Mouse (Mus musculus): Measurements from ENCODE around the gene Clec16a. TPM values are rescaled to one million over a fixed set of nuclear protein-coding genes. Genes with fewer than 3 reads are reported as not detected.

Gene Clec16a
- polyA plus RNA-seq, 1 experiment from 2014 or later: 32.5 TPM

DNA sequence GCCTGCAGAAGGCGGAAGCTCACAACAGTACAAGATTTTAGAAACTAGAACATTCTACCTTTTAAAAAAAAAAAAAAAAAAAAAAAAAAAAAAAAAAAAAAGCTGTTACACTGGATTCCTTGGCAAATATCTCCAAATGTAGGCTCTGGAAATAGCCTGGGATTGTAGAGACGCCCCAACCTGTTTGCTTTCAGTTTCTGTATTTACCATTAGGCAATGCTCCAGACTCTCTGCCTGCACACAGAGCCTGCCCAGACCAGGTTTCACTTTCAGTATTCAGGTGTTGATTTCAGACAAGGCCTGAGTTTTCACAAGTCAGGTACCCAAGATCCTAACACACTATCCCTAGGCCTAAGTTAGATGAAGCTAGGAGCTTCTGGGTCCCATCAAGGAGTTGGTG, 195.9 kb downstream of the Clec16a start:
- Histone ChIP-seq H3K27me3 (ENCODE audit: insufficient read depth, low read length) (no peaks in the 10 kb centered on the region), H3K9ac (ENCODE audit: low read depth, low read length) (no peak overlapping the region), H3K4me3 (replicated peaks; ENCODE audit: low read depth, low read length) (no peak overlapping the region), H3K9me3 (replicated peaks; ENCODE audit: low read length) (no peaks in the 10 kb centered on the region), H3K36me3 (ENCODE audit: insufficient read depth, low read length) (0 out of 2 replicates have a peak, but pooled peaks cover 2% of the 10 kb centered on the region), H3K4me2 (ENCODE audit: low read length) (no peak overlapping the region), H3K27ac (no peak overlapping the region), H3K4me1 (replicated peaks; ENCODE audit: insufficient read depth, low read length) (0 out of 2 replicates have a peak, but pooled peaks cover 9% of the 10 kb centered on the region)
- ATAC-seq (replicated peaks; ENCODE audit: low FRiP score, low read depth) (no peak), DNase-seq (ENCODE audit: low spot score) (peak; percentile 46)
- 77% methylated on average over 2 of the region's 2 CpGs for WGBS
- no peak for TF ChIP-seq CTCF (IDR thresholded peaks at IDR 0.05; ENCODE audit: low read depth)

- Histone ChIP-seq H3K27me3 (ENCODE audit: insufficient read depth, low read length) (no peaks in the 10 kb centered on the region), H3K27ac (no peak overlapping the region), H3K4me2 (ENCODE audit: low read length) (no peak overlapping the region), H3K36me3 (ENCODE audit: insufficient read depth, low read length) (no peaks in the 10 kb centered on the region), H3K9me3 (replicated peaks; ENCODE audit: low read length) (no peaks in the 10 kb centered on the region), H3K4me1 (replicated peaks; ENCODE audit: insufficient read depth, low read length) (no peaks in the 10 kb centered on the region), H3K4me3 (replicated peaks; ENCODE audit: low read depth, low read length) (no peak overlapping the region), H3K9ac (ENCODE audit: low read depth, low read length) (no peak overlapping the region)
- DNase-seq (ENCODE audit: low spot score): no peak
- ATAC-seq (replicated peaks; ENCODE audit: low FRiP score, low read depth): no peak
- no peak for TF ChIP-seq CTCF (IDR thresholded peaks at IDR 0.05; ENCODE audit: low read depth)
- WGBS: 53% methylated on average over 7 of the region's 7 CpGs
These were observed 204.1 kb downstream of the Clec16a start for GRCm38 (mm10) chr16:10749226-10749625.

DNA sequence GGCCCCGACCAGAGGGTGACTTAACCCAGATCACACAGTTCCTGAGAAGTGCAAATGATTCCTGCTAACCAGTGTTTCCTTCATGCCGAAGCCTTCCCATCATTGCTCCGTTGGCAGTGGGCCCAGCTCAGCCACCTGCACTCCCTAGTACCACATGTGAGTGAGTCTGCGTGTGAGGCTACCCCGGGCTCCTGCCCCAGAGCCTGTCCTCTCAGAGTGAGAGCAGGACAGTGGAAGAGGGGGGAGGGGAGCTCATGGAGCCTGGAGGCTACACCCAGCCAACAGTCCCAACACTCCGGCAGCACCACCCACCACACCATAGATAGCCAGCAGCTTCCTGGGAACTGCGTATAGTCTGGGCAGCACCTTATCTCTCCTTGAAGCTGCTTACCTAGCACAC, 204.7 kb downstream of the Clec16a start:
- DNase-seq (ENCODE audit: low spot score): no peak
- H3K4me1 ChIP-seq (replicated peaks; ENCODE audit: insufficient read depth, low read length): no peaks in the 10 kb centered on the region
- H3K27ac ChIP-seq: no peak overlapping the region
- H3K9ac ChIP-seq (ENCODE audit: low read depth, low read length): no peak overlapping the region
- H3K9me3 ChIP-seq (replicated peaks; ENCODE audit: low read length): no peaks in the 10 kb centered on the region
- H3K27me3 ChIP-seq (ENCODE audit: insufficient read depth, low read length): no peaks in the 10 kb centered on the region
- H3K4me3 ChIP-seq (replicated peaks; ENCODE audit: low read depth, low read length): no peak overlapping the region
- H3K36me3 ChIP-seq (ENCODE audit: insufficient read depth, low read length): no peaks in the 10 kb centered on the region
- TF ChIP-seq CTCF (IDR thresholded peaks at IDR 0.05; ENCODE audit: low read depth): no peak
- no peak for ATAC-seq (replicated peaks; ENCODE audit: low FRiP score, low read depth)
- H3K4me2 ChIP-seq (ENCODE audit: low read length): no peak overlapping the region
- 48% methylated on average over 7 of the region's 7 CpGs for WGBS

DNA sequence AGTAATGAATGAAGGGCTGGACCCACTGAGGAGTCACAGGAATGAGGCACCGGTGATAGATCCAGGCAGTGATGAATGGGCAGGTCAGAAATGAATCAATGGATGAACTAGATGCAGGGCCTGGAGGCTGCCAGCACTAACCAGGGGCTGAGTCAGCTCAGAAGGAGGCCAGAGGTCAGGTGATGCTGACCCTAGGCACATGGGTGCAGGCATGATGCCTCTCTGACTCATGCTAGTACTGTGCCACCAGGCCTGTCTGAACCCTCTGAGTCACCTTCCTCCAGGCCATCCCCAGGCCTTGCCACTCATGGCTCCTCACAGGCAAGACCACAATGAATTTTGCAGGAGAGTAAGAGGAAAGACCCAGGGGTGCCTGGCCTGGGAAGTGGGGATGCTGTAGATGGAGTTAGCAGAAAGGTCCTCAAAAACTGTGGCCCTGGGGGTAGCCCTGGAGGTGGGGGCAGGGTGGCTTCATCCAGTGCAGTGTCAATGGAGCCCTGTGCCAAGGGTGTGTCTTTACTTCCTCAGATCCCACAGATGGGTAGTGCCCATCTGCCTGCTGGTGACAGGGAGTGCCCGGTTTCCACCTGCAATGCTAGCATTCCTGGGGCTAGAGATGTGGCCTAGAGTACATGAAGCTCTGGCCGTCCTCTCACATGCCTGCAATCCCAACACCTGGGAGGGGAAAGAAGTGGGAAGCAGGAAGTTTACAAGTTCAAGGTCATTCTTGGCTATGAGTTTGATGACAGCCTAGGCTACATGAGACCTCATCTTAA, 209.6 kb downstream of the Clec16a start:
- Histone ChIP-seq H3K9me3 (replicated peaks; ENCODE audit: low read length) (no peaks in the 10 kb centered on the region), H3K4me3 (replicated peaks; ENCODE audit: low read depth, low read length) (no peak overlapping the region), H3K4me1 (replicated peaks; ENCODE audit: insufficient read depth, low read length) (no peaks in the 10 kb centered on the region), H3K36me3 (ENCODE audit: insufficient read depth, low read length) (no peaks in the 10 kb centered on the region), H3K27ac (no peak overlapping the region), H3K27me3 (ENCODE audit: insufficient read depth, low read length) (no peaks in the 10 kb centered on the region), H3K9ac (ENCODE audit: low read depth, low read length) (no peak overlapping the region), H3K4me2 (ENCODE audit: low read length) (no peak overlapping the region)
- no peak for DNase-seq (ENCODE audit: low spot score)
- 97% methylated on average over 3 of the region's 3 CpGs for WGBS
- TF ChIP-seq CTCF (IDR thresholded peaks at IDR 0.05; ENCODE audit: low read depth): no peak
- ATAC-seq (replicated peaks; ENCODE audit: low FRiP score, low read depth): no peak; the same call in 1 of the 2 replicates

GRCm38 (mm10) chr16:10756168-10756567, 211.0 kb downstream of the Clec16a start:
- H3K4me1 ChIP-seq (replicated peaks; ENCODE audit: insufficient read depth, low read length): no peaks in the 10 kb centered on the region
- WGBS: 67% methylated on average over 6 of the region's 6 CpGs
- DNase-seq (ENCODE audit: low spot score) (no peak), ATAC-seq (replicated peaks; ENCODE audit: low FRiP score, low read depth) (no peak)
- no peaks in the 10 kb centered on the region for H3K36me3 ChIP-seq (ENCODE audit: insufficient read depth, low read length)
- H3K27ac ChIP-seq: no peak overlapping the region
- no peaks in the 10 kb centered on the region for H3K27me3 ChIP-seq (ENCODE audit: insufficient read depth, low read length)
- no peak overlapping the region for H3K4me2 ChIP-seq (ENCODE audit: low read length)
- H3K4me3 ChIP-seq (replicated peaks; ENCODE audit: low read depth, low read length): no peak overlapping the region
- no peak for TF ChIP-seq CTCF (IDR thresholded peaks at IDR 0.05; ENCODE audit: low read depth)
- H3K9me3 ChIP-seq (replicated peaks; ENCODE audit: low read length): no peaks in the 10 kb centered on the region
- no peak overlapping the region for H3K9ac ChIP-seq (ENCODE audit: low read depth, low read length)

DNA sequence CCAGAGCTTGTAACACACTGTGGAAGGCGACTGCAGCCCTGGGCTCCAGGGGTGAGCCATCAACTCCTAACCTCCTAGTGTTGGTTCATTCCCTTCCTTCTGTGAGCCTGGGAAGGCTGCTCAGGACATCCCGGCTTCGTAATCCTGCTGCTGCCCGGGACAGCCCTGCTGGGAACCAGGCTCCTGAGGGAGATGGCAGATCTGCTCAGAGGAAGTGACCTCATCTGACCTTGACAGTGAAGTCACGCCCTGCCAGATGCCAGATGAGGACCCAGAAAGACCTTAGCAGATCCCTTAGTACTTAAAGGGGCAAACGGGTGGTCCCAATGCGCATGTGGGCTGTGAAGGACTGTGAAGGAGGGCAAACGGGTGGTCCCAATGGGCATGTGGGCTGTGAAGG, 216.0 kb downstream of the Clec16a start:
- no peak overlapping the region for H3K4me2 ChIP-seq (ENCODE audit: low read length)
- no peak overlapping the region for H3K9ac ChIP-seq (ENCODE audit: low read depth, low read length)
- 77% methylated on average over 8 of the region's 8 CpGs for WGBS
- no peaks in the 10 kb centered on the region for H3K4me1 ChIP-seq (replicated peaks; ENCODE audit: insufficient read depth, low read length)
- H3K9me3 ChIP-seq (replicated peaks; ENCODE audit: low read length): no peaks in the 10 kb centered on the region
- no peak for DNase-seq (ENCODE audit: low spot score)
- TF ChIP-seq CTCF (IDR thresholded peaks at IDR 0.05; ENCODE audit: low read depth): no peak
- H3K27me3 ChIP-seq (ENCODE audit: insufficient read depth, low read length): no peaks in the 10 kb centered on the region
- ATAC-seq (replicated peaks; ENCODE audit: low FRiP score, low read depth): no peak
- H3K36me3 ChIP-seq (ENCODE audit: insufficient read depth, low read length): no peaks in the 10 kb centered on the region
- H3K4me3 ChIP-seq (replicated peaks; ENCODE audit: low read depth, low read length): no peak overlapping the region
- no peak overlapping the region for H3K27ac ChIP-seq

All from kidney, postnatal 0 days (tissue).